Mouse (Mus musculus) left cerebral cortex, adult 9 months (tissue): ENCODE measurements at regions not wholly inside any gene's neighbourhood (a gene's known extent, or its start where the extent isn't known, plus 50 kb on each side); places are given as distances from the start of the nearest gene placed in this dataset.
"Not testable (repeated sequence)": the region's sequence is repeated elsewhere in the genome, so short reads cannot be mapped to it uniquely, and the experiment has no call there.

Source experiments
- DNase-seq, 2 experiments: peaks; one replicate each; pipeline ENCODE4 v3.0.0; 2022; ENCODE audit warnings: low spot score in 2 of 2

DNA sequence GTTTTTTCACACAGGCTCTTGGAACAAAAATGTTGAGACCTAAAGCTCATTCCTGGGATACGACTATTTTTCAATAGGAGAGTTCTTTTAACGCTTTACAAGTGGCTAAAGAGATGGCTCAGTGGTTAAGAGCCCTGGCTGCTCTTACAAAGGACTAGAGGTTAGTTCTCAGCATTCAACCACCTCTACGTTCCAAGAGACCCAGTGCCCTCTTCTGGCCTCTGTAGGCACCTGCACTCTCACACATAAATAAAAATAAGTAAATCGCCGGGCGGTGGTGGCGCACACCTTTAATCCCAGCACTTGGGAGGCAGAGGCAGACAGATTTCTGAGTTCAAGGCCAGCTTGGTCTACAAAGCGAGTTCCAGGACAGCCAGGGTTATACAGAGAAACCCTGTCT lies 70.5 kb upstream of the Rad23b start:
- DNase-seq = not testable (repeated sequence)

DNA sequence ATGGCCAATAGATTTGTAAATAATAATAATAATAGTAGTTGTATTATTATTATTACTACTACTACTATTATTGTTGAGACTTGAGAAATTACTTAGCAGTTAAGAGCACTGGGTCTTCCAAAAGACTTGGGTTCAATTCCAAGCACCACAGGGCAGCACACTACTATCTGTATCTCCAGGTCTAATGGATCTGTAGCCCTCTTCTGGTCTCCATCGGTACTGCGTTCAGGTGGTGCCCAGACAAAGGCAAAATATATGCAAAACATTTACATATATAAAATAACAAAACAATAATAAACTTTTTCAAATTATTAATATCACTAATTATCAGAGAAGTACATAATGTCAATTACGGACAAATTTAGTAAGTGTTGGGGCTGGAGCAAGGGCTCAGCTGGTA lies 69.1 kb upstream of the Rad23b start:
- DNase-seq = no peak

DNA sequence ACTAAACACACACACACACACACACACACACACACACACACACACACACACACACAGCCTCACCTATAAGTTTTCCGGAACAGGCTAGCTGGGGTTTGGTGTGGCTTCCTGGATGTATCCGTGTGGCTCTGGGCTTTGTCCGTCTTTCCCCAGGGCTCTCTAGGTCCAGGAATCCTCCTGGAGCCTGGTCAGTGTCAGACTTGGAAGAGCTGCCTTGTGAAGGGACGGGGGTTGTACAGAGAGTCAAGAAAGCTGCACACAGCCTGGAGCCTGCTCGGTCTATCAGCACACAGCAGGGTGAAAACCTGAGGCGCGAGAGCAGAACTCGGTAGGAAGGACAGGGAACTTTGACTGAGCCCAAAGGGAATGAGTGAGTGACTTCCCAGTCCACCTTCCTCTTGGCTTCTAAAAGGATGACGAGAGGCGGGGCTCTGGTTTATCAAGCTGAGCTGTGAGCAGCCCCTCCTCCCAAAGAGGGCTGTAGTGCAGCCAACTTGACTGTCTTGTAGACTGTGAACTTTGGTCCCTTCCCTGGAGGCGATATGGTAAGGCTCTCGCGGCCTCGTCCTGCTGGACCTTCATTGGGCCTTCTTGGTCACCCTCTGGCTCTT lies 68.3 kb upstream of the Rad23b start:
- DNase-seq = no peak

DNA sequence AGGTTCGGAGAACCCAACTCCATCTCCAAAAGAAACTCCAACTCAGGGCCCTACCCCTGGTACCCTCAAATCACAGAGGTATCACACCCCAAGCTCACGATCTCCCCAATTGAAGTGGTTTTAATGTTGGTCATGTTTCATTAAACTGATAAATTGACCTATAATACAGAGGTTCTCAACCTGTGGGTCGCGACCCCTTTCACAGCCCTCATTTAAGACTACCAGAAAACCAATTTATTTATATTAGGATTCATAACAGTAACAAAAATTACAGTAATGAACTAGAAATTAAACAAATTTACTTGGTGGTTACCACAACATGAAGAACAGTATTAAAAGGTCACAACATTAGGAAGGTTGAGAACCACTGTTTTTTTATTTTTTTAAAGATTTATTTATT lies 67.4 kb upstream of the Rad23b start:
- no peak for DNase-seq

DNA sequence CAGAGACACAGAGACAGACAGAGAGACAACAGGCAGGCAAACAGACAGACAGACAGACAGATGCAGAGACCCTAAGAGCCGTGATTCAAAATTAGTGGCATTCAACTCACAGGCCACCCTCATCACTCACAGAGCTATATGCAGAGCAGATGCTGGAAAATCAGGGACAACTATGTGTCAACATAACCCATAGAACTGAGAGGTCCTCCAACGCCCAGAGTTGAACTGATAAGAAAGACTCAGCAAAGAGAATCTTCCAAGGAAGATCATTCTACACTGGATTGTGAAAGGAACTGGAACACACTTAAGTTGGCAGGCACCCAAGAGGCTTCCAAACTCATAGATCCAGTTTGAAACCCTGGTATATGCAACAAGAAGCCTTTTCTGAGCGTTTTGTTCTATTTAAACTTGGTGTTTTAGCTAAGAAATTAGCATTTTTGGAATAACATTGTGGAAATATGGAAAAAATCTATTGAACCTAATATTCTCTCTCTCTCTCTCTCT lies 65.1 kb upstream of the Rad23b start:
- DNase-seq = no peak

DNA sequence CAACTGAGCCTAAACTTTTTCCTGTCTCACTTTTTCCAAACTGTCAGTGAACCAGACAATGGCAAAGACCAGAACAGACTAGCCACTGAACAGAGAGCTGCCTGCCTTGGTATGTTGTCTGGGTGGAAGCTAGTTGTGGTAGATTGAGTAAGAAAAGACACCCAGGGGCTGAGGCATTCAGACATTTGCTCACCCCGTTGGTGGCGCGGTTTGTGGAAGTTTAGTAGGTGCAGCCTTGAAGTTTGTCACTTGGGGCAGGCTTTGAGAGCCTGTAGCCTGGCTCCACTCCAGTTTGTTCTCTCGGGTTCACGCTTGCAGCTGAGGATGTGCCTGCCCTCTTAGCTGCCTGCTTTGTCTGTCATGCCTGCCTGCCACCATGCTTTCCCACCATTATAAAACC lies 64.2 kb upstream of the Rad23b start:
- no peak for DNase-seq

DNA sequence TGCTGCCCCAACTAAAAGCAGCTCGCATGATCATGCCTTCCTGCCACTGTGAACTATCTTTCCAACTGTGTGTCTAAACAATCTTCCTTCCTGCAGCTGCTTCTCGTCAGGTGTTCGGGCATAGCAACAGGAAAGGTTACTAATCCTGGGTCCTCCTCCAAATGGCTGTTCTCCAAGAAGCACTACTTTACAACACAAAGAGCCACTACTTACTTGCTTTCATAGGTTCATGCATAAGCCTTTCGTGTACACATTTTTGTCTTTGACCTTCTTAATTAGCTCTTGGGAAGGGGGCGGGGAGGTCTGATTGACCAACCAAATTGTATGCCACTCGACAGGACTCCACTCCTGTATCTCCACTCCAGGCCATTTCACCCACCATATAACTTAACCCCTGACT lies 61.4 kb upstream of the Rad23b start:
- no peak for DNase-seq

DNA sequence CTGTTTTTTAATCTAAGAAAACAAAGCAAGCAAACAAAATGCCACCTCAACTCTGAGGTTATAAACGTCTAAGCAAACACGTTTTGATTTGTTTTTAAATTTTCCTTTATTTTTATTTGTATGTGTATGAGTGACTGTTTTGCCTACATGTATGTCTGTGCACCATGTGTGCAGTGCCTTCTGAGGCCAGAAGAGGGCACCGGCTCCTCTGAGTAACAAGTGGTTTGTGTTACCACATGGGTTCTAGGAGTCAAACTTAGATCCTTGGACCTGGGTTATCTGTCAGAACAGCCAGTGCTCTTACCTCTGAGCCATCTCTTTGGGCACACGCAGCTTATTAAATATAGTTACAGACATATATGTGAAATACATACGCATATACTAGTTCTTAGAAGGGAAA lies 57.6 kb upstream of the Rad23b start:
- no peak for DNase-seq

DNA sequence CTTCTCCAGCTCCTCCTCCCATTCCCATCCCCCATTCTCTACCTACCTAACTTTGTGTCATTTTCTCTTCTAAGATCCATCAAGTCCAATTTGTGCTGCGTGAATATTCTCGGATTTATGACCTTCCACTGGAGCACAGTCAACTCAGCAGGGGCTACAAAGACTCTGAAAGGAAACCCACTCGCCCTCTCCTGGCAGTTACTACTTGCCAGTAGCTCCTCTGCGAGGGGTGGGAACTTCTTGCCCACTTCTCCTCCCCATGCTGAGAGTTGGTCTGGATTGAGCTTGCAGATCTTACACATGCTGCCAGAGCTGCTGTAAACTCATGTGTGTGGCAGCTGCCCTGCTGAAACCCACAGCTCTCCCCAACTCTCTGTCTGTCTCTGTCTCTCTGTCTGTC lies 57.1 kb upstream of the Rad23b start:
- DNase-seq = no peak

DNA sequence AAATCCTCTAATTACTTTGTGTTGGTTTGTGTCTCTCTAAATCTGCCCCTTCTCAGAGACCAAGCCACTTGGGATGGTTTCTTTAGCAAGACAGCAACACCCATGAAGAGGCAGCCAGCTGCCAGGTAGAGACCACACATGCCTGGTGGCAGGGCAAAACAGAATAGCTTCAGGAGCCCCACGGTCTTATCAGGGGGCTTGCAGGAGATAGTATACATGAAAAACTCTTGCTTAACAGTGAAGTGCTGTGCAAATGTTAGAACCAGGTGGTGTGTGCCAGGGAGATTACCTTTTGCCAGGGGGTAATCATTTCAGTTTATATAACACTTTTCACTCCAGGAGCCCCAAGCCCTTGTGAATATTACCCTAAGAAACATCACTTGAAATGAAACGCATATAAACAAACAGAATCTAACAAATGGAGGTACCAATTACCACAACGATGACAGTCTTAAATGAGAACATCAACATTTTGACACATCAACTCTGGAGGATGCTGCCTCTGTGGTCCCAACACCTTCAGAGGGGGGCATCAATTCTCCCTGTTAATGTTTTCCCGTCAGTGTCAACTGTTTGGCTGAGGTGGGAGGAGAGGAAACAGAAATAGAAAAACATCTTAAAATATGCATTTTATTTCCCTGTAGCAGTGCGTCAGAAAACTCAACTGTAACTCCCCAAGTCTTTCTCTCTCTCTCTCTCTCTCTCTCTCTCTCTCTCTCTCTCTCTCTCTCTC lies 56.3 kb upstream of the Rad23b start:
- no peak for DNase-seq

DNA sequence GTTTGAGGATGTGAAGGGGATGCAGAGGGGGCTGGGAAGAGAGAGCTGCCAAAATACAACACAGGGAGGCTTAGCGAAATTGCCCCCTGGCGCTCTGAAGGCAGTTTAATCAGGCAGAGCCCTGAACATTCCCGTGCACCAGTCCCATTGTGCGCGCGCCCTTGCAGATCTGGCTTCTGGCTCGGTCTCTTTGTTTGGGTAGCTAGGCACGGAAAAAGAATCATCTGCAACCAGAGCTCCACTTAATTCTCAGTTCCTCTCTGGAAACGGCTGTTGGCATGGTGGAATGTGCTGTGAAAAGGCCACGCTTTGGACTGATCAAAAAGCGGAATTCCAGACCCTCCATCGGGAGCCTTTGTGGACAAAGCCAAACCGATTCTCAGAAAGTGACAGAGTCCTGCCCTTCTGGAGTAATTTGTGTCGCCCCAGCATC lies 55.6 kb upstream of the Rad23b start:
- DNase-seq = peak in 1 of 2 experiments; percentile 33

DNA sequence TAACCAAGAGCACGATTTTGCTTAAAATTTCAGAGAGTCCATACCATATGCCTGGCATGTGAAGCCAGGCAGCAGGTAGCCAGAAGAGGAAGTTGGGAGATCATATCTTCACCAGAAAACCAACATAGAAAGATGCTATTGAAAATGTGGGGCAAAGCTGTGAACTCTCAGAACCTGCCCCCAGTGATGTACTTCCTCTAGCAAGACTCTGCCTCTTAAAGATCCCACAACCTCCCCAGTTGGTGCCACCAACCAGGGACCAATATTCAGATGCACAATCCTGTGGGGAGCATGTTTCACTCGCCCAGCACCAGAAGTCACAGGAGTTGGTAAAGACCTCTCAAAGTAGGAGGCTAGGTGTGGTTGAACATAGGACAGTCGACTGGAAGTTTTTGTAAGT lies 52.0 kb upstream of the Rad23b start:
- no peak for DNase-seq
